Mouse (Mus musculus) erythroid progenitor cell, adult 5-6 weeks (primary cell): ENCODE measurements at regions not wholly inside any gene's neighbourhood (a gene's known extent, or its start where the extent isn't known, plus 50 kb on each side); places are given as distances from the start of the nearest gene placed in this dataset.
A peak's percentile ranks its signal among the peaks of the same experiment; 100 is the strongest.

Experiments
- ATAC-seq: replicated peaks from 2 replicates; pipeline ENCODE4 v1.8.0; 2016; ENCODE audit warnings: moderate number of reproducible peaks, mild to moderate bottlenecking, moderate TSS enrichment, inconsistent platforms; ENCODE audit not compliant: poor library complexity, low FRiP score, severe bottlenecking

DNA sequence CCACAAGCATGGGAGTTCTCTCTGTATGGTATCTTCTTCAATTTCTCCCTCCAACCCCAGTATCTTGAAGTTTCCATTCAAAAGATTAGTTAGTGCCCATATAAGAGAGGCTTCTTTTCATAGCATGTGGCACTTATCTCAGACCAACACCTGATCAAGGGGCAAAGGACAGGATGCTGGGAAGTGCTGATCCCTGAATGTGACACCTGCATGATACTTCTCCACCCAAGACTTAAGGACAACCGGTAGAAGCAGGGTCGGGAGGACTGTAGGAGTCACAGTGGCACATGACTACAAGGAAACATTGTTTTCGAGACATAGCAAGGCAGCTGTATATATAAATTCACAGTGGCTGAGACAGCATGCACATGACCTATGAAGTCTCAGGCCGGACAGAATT, 227.6 kb upstream of the Cwc22 start:
- no peak for ATAC-seq

DNA sequence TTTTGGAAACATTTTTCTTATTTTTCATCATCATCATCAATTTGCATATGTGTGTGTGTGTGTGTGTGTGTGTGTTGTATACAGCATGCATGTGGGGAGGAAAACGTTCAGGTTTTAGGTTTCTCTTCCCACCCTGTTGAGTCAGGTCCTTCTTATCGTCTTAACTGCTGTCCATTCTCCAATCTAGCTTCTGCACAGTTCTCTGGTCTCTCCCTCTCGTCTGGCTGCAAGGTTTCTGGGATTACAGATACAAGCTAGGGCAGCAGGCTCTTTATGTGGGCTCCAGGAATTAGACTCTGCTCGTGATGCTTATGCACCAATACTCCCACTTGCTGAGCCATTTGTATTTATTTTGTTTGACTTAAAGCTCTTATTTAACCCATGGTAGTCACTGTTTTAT, 226.6 kb upstream of the Cwc22 start:
- ATAC-seq = no peak

DNA sequence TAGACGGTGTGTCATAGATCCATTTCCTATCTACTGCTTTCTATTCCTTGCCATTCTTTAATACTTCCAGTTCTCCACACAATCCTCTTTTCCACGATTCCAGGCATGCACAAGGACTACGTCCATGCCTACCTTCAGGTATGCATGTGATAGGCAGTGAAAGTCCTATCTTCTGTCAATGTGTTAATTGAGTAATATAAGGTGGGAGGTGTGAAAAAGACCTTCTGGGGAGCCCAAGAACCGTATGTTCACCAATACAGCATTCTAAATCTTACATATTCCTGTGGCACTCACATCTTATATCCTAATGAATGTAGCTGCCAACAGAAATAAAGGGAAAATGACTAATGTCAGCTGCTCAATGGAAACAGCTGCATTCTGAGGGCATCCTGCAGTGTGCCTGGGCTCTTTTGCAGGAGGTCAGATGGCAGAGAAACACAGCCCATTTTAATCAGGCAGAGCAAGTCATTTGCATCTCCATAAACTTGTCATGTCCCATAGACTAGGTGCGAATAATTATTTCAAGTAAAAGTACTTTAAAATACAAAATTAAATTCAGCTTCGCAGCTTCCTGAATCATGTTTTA, 224.1 kb upstream of the Cwc22 start:
- ATAC-seq = no peak

DNA sequence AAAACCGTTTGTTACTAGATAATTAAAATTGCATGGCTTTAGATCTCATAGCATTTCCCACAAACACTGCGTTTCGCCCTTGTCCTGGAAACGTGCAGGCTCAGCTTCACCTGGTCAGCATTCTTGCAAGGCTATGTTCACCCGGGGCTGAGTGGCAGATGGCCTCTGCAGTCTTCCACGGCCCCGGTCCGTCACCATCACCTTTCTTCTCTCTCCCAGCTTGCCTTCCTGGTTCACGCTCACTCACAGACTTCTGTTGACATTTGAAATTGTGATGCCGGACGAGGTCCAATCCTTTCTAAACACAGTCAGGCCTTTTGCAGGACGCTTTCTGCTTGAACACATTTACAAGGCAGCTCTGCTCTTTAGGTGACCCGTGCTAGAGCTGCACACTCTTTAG, 219.3 kb upstream of the Cwc22 start:
- no peak for ATAC-seq

DNA sequence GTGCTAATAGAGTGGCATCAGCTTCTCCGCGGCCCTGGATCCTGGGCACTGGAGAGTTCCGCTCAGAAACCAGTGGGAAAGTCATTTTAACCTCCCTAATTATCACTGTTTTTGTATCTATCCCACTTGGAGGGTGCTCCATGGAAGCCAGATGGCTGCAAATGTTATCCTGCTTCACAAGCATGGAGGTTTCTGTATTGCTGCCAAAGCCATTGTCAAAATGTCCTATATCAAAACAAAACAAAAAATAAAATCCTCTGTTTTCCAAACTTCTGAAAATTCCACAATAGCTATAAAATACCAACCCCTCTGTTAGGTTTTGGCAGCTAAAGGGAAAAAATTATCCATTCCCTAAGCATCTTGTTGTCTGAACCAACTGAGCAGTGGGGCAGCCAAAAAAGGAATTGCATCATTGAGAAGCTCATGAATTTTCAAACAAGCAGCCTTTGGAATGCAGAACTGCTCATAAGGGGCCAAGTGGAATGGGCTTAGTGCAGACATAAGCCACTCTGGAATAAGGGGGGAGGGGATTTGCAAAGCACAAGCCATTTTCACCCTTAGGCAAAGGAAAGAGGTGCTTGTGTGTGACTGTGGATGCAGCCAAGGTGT, 213.8 kb upstream of the Cwc22 start:
- ATAC-seq = no peak

DNA sequence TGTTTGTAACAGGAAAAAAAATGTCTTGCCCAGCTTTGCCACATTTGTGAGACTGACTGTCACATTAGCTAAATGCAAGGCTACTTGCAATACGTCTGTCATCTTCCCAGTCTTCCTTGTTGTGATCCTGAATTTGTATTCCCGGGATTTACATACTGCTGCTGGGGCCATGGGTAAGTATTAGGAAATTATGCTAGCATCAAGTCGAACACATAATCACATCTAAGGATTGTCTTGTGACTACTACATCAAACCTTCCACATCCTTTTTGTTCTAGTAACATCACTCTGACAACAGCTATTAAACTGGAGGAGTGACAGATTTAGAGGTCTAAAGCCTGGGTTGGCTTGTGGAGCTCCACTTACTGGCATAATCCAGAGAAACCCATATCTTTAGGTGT, 164.2 kb upstream of the Cwc22 start:
- no peak for ATAC-seq

DNA sequence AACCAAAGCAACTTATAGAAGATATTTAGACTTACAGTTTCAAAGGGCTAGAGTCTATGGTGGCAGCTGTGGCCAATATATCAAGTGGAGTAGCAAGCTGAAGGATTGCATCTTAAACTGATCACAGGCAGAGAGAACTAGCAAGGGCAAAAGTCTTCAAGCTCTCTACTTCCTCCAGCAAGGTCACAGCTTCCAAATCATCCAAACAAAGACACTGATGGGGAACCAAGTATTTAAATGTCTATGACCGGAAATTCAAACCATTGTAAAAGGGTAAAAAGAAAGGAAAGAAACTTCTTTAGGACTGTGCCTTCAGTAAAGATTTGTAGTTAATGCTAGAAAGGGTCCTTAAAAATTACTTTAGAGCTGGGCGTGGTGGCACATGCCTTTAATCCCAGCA, 149.4 kb upstream of the Cwc22 start:
- ATAC-seq = no peak

DNA sequence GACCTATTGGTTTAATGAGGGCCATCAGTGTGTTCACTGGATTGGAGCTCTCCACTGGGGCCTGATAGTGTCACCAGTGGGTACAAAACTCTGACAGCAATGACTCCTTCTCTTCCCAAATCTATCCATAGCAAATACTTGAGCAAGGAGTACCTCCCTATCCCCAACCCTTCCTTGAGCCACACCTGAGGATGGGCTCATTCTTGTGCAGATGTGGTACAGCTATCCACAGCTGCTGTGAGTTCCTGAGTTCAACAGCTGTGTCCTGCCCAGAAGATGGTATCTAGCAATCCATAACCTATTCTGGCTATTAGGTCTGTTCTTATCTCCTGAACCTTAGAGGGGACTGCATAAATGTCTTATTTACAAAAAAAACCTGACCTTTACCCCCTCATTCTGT, 148.7 kb upstream of the Cwc22 start:
- ATAC-seq = no peak

DNA sequence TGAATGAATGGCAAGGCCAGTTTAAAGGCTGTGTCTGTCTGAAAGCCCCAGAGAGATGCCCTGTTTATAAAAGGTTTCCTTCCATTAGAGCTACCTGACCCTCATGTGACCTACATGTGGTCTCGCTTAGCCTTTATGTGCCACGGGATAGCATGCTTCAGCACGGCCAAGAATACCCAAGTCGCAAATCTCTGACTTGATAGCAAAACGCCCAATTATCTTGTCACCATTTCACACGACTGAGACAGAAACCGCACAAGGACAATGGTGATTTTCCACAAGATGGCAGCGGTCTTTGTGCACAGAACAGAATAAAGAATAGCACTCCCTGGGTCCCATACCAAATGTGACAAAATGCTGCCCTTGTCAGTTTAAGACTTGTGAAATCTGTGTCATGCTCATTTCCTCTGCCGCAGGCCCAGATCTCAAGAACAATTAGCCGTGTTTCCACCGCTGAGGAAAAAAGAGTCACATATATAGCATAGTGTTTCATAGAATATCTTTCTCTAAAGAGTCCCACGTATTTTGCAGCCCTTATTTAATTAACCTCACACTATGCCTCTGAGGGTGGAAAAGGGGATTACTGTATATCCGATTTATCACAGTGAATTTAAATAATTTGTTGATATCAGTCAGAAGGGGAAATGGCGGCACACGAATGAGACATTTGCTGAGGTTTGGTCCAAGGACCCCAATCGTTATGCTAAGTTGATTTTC, 118.3 kb upstream of the Cwc22 start:
- ATAC-seq = no peak

DNA sequence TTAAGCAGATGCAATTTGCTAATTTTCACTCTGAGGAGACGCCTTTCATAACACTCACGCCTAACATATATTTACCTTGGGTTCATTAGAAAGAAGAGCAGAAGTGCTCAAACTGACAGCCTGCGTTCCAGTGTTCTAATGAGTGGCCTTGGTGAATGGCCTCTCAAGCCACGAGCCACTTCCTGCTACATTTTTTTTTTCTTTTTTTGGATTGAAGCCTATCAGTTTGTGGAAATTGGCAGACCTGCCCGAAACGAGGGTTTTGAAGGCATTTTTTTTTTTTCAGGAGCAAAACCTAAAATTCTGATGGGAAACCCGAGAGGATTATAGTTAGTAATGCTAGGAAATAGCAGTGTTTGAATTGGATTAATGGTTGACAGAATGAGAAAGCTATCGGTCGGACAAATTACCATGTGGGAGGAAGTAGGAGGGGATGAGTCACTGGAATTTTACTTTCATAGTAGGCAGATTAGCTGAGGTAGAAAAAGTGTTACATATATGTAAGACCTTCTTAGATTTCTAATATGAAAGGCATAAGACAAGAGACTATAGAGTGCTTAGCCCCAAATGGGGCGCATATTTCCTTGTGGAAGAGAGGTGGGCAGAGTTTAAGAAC, 113.7 kb upstream of the Cwc22 start:
- ATAC-seq = no peak

DNA sequence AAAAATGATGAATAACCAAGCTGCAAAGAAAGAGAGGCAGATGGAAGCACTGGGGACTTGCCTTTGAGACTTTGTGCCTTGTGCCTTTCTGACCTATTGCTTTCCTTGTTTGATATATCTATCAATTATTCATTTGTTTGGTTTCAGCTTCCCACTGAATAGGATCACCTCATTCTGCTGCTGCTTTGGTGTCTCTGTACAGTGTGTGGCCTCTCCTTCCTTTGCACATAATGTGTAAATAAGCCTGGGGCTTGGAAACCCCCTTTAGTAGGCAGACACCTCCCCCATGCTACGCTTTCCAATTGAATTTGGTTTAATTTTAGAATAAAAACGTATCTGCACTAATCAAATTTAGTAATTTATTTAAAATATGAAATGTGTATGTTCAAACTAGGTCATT, 112.8 kb upstream of the Cwc22 start:
- no peak for ATAC-seq

DNA sequence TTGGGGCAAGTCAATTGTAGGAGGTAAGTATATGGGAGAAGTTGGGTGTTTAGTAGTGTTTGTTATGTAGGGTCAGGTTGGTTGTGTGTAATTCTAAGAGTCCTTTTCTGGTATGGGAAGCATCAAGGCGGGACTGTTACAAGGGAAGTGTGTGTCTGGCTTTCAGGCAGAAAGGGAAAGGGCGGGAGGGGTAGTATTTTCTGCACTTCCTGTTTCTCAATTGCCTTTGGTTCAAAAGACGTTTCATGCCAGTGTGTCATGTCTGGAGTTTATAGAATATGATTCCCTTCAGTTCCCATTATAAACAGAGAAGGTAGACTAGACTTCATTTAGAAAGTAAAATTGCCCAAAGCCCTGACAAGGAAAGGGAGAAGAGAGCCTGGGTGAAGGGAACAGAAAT, 107.7 kb upstream of the Cwc22 start:
- ATAC-seq = no peak

DNA sequence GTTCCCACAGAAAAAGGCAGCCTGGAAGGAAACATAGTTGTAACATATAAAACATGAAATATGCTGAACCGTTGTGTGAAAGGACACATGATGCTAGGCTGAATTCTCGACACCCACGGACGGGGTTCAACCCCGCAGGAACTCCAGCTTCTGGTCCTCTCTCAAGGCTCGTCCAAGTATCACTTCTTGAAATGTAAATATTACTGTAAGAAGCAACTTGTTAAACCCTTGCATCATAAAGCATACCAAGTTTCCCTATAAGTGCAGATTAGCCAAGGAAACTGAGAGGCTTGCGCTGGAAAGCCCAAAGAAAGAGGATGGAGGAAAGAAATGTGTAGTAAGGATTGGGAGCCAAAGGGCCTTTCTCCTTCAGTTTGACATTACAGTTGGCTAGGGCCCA, 104.4 kb upstream of the Cwc22 start:
- no peak for ATAC-seq

DNA sequence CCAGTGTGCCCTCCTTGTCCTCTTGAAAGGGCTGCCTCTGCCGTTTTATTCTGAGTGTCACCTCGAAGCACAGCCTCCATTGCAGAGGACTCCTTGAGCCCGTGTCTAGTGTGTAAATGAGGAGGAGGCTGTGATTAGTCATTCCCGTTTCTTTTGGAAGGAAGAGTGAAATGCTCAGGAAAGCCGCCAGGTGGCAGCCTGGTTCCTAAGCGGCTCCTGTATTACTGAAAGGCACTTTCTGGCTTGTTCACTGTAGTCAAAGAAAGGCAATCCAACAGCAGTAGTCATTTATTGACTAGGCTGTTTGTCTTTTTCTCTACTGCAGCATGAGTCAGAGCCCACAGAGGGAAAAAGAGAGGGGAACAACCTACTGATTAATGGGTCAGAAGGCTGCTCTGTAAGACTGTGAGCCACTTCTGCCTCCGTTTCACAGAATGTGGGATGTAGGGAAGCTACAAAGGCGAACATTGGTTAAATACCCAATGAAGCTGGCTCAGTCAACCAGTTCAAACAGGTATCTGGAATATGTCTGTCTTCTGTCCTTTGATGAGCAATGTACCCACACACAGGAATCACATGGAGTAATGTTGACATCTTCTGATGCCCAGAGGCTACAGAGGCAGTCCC, 103.2 kb upstream of the Cwc22 start:
- no peak for ATAC-seq

DNA sequence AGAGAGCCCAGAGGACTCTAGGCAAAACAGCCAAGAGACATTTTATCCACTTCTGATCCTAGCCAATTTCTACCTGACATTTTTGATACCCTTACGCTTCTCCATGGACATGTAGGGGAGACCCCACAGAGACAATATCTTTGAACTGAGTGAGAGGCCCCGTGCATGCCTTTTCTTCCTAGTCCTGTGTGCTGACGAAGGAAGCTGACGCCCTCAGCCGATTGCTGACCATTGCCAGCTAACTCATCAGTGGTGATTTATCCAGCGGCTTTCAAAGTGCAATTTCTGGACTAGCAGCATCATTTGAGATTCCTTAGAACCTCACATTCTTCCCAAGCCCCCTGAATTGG, 102.5 kb upstream of the Cwc22 start:
- ATAC-seq = no peak

DNA sequence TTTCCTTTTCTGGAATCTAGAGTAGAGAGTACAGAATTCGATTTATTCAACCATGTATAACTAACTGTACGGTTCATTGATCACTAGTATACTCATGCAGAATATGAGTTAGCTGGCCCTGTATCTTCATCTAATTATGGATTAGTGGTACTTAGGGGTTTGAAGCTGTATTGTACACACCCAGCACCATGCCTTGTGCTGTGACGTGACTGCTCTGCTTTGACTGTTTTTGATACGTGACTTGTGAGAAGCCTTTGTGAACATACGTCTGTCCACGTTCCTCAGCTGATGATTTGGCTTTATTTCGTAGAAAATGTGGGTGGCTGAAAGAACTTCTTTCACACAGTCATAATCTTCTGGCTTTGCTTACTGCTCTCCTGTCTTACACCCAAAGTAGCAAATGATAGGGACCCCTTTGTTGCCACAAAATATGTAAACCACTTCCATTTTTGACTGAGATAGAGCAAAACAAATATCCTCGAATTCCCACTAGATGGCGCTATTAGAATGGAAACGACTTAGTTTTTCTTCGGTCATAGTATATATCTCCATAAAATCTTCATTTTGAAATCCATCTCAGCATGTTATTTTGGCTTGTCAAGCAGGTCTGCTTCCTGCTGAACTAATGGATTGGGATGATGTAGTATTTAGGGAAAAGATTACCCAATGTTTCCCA, 102.0 kb upstream of the Cwc22 start:
- ATAC-seq = no peak

DNA sequence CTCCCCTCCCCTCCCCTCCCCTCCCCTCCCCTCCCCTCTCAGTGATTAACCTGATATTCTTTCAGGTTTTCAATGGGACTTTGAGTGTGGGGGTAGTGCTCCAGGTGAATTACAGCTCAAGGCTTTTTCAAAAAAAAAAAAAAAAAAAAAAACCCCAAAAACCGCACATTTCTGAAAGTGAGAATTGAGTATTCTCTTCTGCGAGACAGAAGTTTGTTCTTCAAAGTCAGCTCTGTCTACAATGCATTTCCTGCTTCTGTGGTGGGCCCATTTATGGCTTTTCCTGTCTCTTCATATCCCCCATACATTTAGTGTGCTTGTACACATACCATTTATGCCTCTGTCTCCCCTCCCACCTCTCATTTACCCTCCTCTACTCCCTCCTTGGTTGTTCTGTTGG, 81.1 kb upstream of the Cwc22 start:
- ATAC-seq = no peak

DNA sequence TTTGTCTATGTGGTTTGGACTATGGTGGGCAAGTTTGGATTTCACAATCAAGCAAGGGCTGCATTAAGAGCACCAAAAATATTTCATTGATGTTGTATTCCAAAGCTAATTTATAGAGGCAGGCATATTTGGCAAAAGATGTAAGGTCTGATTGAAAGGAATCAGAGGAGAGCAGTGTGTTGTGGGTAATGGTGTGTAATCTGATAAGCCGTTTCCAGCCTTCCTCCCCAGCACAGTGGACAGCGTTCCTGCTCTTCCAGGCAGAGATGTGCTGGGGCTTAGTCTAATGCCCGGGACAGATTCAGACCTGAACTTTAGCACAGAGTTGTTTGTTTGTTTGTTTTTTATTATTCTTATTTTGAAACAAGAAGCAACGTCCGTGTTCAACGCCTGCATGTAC, 80.6 kb upstream of the Cwc22 start:
- no peak for ATAC-seq

DNA sequence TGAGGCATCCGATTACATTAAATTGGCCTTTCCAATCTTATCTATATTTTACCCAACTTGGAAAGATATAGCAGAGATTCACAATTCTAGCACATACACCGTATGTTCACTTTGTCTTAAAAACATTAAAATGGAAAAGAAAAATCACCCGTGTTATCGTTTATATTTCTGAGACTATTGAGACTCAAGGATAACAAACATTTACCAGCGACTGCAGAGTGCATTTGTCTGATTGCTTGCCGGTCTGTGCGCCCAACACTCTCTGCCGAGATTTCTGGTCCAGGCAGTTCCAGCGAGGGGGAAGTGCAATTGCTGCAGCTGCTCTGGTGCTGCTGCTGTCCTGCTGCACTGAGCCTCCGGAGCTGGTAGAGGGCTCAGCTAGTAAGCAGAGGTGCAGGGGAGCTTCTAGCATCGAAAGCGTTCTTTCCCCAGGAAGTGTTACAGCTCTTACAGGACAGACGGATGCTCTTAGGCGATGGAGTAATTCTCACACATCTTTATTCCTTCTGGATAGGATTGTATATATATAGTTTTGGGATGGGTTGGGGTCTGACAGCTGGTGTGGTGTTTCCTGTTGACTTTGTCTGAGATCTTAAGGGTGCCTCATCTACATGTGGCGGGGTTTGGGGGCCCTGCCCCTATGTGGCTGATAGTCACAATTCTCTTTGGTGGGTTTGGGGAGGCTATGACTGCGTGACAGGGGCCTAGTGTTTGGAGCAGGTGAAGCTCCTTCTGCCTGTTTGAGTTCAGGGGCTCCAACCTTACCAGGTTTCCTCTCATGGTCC, 79.7 kb upstream of the Cwc22 start:
- 0 out of 2 replicates have a peak, but pooled peaks have one; percentile 19 for ATAC-seq
